ENCODE assay signal across 14 mouse cellular contexts in the genomic region with DNA sequence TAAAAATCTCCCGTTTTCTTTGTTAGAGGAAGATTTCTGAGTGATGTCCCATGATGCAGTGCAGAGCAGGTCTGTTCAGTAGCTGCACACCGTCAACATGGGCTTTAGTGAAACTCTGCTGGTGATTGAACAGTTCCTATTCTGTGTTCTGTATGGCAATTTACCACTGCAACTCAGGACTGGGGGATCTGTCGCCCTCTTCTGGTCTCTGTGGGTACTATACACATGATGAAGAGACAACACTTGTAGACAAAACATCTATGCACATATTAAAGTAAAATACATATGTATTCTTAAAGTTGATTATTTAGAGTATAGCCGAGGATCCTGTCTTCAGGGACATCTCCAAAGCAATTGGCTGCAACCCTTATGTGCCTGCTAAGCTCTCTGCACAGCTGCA. TPM values are rescaled to one million over a fixed set of nuclear protein-coding genes. Genes with fewer than 3 reads are reported as not detected.
DNase-seq lines count a peak whose midpoint lies in the region; ATAC-seq and TF ChIP-seq lines count a peak whose summit lies in the region.
"Had no signal": no experiment of that assay in that cellular context is flagged by ENCODE, and none has a peak within 500 bp of the region (broad histone marks: within the 10 kb centered on the region; RNA-seq: fewer than 3 reads in every experiment).

No protein-coding gene starts in this region.

- H3K4me2 ChIP-seq in liver, embryonic 13.5 days = no peak overlapping the region
- H3K4me2 ChIP-seq: embryonic facial prominence, embryonic 15.5 days; heart, embryonic 13.5 days; midbrain, embryonic 13.5 days had no signal

- no peaks in the 10 kb centered on the region for H3K9me3 ChIP-seq in liver, embryonic 13.5 days (replicated peaks)
- H3K9me3 ChIP-seq: embryonic facial prominence, embryonic 15.5 days; heart, embryonic 13.5 days; midbrain, embryonic 13.5 days had no signal

- peaks cover 42% of the 10 kb centered on the region for H3K4me1 ChIP-seq in liver, embryonic 13.5 days (replicated peaks)

- H3K36me3 ChIP-seq in liver, embryonic 13.5 days = peaks cover 7% of the 10 kb centered on the region; the same call in 1 of the 2 replicates
- H3K36me3 ChIP-seq: embryonic facial prominence, embryonic 15.5 days; heart, embryonic 13.5 days; midbrain, embryonic 13.5 days had no signal

- no peak overlapping the region for H3K9ac ChIP-seq in liver, embryonic 13.5 days
- H3K9ac ChIP-seq: embryonic facial prominence, embryonic 15.5 days; heart, embryonic 13.5 days; midbrain, embryonic 13.5 days had no signal

- H3K4me3 ChIP-seq in left cerebral cortex, adult 2 months = no peak overlapping the region
- no peak overlapping the region for H3K4me3 ChIP-seq in liver, embryonic 13.5 days (replicated peaks)
- H3K4me3 ChIP-seq: embryonic facial prominence, embryonic 15.5 days; heart, embryonic 13.5 days; midbrain, embryonic 13.5 days had no signal

- peak; percentile 31 for TF ChIP-seq CTCF in left cerebral cortex, adult 2 months (IDR thresholded peaks at IDR 0.05)

- ATAC-seq in CD4-positive, CD25-positive, alpha-beta regulatory T cell, adult 4 months = no peak
- ATAC-seq in liver, embryonic 13.5 days (ENCODE audit: low read depth) = no peak
- ATAC-seq: inflammation-experienced regulatory T-cells, adult 6 months; midbrain, embryonic 13.5 days had no signal

- peak; percentile 24 for DNase-seq in CD4-positive, CD25-positive, alpha-beta regulatory T cell, adult 2 months (ENCODE audit: low read depth, low spot score)
- no peak for DNase-seq in left cerebral cortex, adult 2 months (ENCODE audit: extremely low spot score in 1 of 2, low spot score in 2 of 2)
- DNase-seq in left cerebral cortex, adult 11 months (ENCODE audit: low spot score) = no peak
- peak; percentile 78 for DNase-seq in R1 (ENCODE audit: low read depth, low spot score)
- DNase-seq in liver, embryonic 13.5 days = peak; percentile 44
- no peak for DNase-seq in frontal cortex, postnatal 14 days (ENCODE audit: low spot score in 2 of 2)
- no peak for DNase-seq in right cerebral cortex, postnatal 10 days (ENCODE audit: low spot score in 2 of 2)
- DNase-seq: layer of hippocampus, adult 9-11 months; right cerebral cortex, postnatal 4 days had no signal

- intact Hi-C loops in left cerebral cortex, adult 2 months (cut with DNase I) = no loop called here

- WGBS in liver, embryonic 13.5 days (ENCODE audit: insufficient replicate concordance) = 64% methylated on average over 4 of the region's 4 CpGs

- H3K27me3 ChIP-seq in liver, embryonic 13.5 days = no peaks in the 10 kb centered on the region
- H3K27me3 ChIP-seq: embryonic facial prominence, embryonic 15.5 days; heart, embryonic 13.5 days; midbrain, embryonic 13.5 days had no signal

- no peak overlapping the region for H3K27ac ChIP-seq in left cerebral cortex, adult 2 months
- no peak overlapping the region for H3K27ac ChIP-seq in liver, embryonic 13.5 days
- H3K27ac ChIP-seq: embryonic facial prominence, embryonic 15.5 days; heart, embryonic 13.5 days; midbrain, embryonic 13.5 days had no signal

RNA-seq across cellular contexts. Expression of a gene that starts 45.4 kb away (rescaled TPM):
- 1 to 10 TPM; 2.9 to 3.5 TPM for polyA plus RNA-seq in CD4-positive, CD25-positive, alpha-beta regulatory T cell, adult 4 months (2017; shearing (Covaris generic))
- 10 to 100 TPM; 69.6 to 74.4 TPM for total RNA-seq in left cerebral cortex, adult 2 months (2021)
- polyA plus RNA-seq in liver, embryonic 13.5 days (2015; fragmentation: Nextera tagmentation; extraction: Ambion mirVana) = 41.3 and 45.5 TPM in 2 replicates

Comparison
In these comparisons a context has a peak if more than half of its experiments do, and no peak if none do; other contexts are left out.
1. DNase-seq: peak in CD4-positive, CD25-positive, alpha-beta regulatory T cell, adult 2 months (single experiment), R1 (single experiment) and liver, embryonic 13.5 days (single experiment); none in left cerebral cortex, adult 2 months (0 of 2), left cerebral cortex, adult 11 months (single experiment), frontal cortex, postnatal 14 days (0 of 2) and right cerebral cortex, postnatal 10 days (0 of 2).